Mouse (Mus musculus): ENCODE results near the gene Meaf6.
A peak's percentile ranks its signal among the peaks of the same experiment; 100 is the strongest.

The Meaf6 gene

GRCm38 (mm10) chr4:125116090-125116861 lies 31.3 kb downstream of the Meaf6 start:
- DNase-seq (ENCODE audit: low spot score): peak; percentile 75

- DNase-seq (ENCODE audit: low spot score): peak; percentile 38
Observed at GRCm38 (mm10) chr4:125116929-125117328, 32.0 kb downstream of the Meaf6 start.

GRCm38 (mm10) chr4:125117902-125118320 lies 33.0 kb downstream of the Meaf6 start:
- DNase-seq (ENCODE audit: low spot score): no peak

GRCm38 (mm10) chr4:125119070-125119469 lies 34.1 kb downstream of the Meaf6 start:
- DNase-seq (ENCODE audit: low spot score): no peak

DNA sequence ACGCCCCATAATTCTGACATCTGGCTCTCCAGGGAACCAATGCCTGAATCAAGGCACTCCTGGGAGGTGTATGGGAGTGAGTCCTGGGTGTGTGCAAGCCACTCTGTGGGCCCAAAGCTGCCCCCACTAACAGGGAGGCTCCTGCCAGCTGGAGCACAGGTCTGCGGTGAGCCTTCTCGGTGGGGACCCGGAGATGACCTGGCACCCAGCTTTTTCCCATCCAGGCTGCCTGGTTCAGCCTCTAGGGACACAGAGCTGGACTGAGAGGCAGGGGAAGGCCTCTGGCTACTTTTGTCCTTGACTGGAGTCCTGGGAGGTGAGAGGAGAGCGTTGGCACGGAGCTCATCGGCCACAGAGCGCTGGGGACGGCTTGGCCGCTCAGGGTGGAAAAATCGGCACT lies 34.8 kb downstream of the Meaf6 start:
- no peak for DNase-seq (ENCODE audit: low spot score)

DNA sequence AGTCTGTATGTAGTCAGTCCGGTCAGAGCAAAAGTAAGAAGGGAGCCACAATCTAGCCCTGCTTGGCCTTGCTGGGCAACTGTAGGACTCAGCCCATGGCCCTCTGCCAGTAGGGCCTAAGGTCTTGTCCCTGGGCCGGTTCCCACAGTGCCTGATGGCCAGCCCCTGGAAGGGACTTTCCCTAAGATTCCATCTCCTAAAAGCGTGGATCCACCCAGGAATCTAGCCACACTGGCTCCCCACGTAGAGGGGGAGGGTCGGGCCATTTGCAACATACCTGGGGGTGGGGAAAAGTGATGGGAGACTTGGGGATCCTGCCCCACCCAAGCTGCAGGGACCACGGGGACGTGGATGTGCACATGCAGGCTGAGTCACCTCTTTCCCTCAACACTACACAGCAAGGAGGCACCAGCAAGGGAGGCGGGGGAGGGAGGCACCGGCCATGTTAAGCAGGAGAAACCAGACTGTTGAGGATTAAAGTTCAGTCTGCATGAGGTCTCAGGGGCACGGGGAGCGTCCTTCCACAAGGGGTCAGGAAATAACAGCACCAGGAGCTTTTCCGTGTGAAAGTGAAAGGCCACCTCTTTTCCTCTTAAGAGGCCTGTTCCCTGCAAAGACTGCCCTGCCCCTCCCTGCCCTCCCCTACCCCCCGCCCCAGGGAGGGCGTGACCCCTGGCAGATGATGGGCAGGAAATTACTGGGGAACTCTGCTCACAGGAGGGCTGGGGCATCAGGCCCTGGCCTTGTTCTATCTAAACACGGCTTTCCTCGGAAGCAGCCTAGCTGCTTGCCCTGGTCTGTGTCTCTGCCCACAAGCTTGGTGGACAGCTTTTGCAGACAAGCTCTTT lies 37.7 kb downstream of the Meaf6 start:
- DNase-seq (ENCODE audit: low spot score): peak; percentile 79

GRCm38 (mm10) chr4:125123279-125123671 lies 38.3 kb downstream of the Meaf6 start:
- DNase-seq (ENCODE audit: low spot score): no peak

GRCm38 (mm10) chr4:125124424-125125209 lies 39.7 kb downstream of the Meaf6 start:
- peak; percentile 45 for DNase-seq (ENCODE audit: low spot score)

- peak; percentile 41 for DNase-seq (ENCODE audit: low spot score)
Observed at GRCm38 (mm10) chr4:125125361-125125921, 40.5 kb downstream of the Meaf6 start.

DNA sequence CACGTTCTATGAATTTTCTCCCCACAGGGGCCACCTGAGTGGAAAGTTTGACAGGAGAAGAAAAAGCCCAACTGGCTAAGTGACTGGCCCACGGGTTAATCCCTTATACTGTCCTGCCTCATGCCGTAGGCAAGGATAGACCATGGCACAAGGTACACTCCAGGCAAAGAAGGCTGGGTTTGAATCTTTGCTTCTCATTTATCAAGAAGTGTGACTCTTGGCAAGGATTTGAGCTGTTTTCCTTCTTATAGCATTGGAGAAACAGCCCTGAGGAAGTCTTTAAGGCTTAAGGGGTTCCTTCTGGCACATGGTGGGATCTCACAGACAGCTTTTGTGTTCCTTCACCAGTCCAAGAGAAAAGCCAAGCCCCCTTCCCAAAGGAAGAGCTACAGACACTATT lies 41.3 kb downstream of the Meaf6 start:
- DNase-seq (ENCODE audit: low spot score): no peak

GRCm38 (mm10) chr4:125126761-125127160 lies 41.8 kb downstream of the Meaf6 start:
- no peak for DNase-seq (ENCODE audit: low spot score)

DNA sequence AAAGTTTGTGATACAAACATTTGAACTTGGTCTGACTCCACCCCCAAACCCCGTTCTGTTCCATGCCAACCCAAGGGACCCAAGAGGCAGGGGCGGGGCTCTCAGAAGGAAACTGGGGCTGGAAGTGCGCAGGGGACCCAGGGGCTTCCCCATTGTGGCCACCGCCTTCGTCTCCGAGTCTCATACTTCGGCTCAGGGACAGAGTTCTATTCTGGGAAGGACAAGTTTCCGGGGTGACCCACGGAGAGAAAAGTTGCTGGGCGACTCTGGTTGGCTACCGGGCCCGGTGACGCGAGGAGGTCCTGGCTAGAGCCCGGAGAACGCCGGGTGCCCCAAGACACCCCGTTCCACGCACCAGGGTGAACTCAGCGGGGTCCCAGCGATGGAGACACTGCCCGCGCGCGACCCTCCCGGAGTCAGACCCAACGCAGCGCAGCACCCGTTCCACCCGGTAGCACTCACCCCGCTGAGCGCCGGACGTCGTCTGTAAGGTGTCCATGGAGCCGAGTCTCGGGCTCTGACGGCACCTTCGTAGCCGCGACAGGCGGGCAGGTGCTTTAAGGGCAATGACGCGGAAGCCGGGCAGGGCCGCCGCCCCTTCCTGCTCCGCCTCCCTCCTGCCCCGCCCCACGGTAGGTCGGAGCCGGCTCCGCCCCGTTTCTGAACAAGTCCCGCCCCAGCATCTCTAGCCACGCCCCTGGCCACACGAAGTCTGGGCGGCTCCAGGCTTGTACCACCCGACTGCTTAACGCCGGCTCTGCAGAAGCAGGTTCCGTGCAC lies 42.6 kb downstream of the Meaf6 start, which contains the start of gene Zc3h12a:
Gene Zc3h12a, minus strand, starts transcription at position 536 of the 780 bp plus-strand sequence.
- DNase-seq (ENCODE audit: low spot score): peak; percentile 94

GRCm38 (mm10) chr4:125131493-125131892 lies 46.6 kb downstream of the Meaf6 start:
- peak; percentile 52 for DNase-seq (ENCODE audit: low spot score)

GRCm38 (mm10) chr4:125132394-125132793 lies 47.5 kb downstream of the Meaf6 start:
- peak; percentile 72 for DNase-seq (ENCODE audit: low spot score)

GRCm38 (mm10) chr4:125134192-125134591 lies 49.3 kb downstream of the Meaf6 start:
- DNase-seq (ENCODE audit: low spot score): no peak

GRCm38 (mm10) chr4:125134631-125135030 lies 49.7 kb downstream of the Meaf6 start:
- no peak for DNase-seq (ENCODE audit: low spot score)

DNA sequence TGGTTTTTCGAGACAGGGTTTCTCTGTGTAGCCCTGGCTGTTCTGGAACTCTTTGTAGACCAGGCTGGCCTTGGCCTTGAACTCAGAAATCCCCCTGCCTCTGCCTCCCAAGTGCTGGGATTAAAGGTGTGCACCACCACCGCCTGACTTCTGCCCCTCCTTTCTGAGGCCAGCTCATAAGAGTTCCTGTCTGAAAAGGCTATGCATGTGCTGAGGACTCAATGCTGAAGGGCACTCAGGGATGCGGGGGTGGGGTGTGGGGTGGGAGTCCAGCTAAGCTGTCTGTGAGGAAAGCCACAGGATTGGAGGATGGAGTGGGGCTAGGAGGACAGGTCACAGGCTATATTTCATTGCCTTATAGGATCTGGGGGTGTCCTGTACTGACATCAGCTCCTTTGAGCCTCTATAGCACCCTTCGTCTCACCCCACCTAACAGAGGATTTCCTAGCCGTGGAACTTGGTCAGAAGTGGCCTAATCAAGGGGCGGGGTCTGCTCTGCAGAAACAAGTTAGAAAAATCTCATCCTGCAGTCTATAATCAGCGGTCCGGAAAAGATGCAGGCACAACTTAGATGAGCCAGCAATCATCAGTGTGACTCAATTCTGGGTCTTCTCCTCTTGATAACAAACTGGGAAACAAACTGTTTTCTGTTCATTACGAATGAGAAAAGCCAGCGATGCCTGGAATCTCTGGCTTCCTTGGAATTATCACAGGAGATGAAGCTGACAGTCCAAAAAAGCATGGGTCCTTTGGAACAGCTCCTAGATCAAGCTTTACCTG lies 50.3 kb downstream of the Meaf6 start:
- no peak for DNase-seq (ENCODE audit: low spot score)

DNA sequence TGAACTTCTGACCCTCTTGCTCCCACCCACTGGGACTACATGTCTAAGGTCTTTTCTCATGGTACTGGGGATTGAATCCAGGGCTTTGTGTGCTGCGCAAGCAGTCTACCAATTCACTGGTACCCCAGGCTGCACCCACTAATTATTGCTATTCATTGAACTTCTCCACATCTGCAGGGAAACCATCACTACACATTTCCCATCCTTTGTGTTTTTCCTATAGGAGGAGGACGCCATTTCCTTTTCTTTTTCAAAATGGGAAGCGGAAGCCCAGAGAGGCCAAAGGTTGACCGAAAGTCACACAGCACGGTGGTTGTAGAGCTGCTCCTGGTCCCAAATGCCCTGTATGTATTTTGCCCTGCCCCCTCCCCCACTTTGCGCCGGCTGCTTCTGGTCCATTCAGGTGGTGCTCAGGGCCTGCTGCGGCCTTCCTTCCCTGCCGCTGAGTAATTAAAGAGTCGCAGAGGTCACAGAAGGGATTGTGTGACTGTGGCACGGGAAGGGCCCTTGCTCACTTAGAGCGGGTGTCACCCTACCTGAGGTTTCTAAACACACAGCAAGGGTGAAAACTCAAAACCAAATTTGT lies 51.5 kb downstream of the Meaf6 start:
- no peak for DNase-seq (ENCODE audit: low spot score)

- no peak for DNase-seq (ENCODE audit: low spot score)
Observed at GRCm38 (mm10) chr4:125138321-125138720, 53.4 kb downstream of the Meaf6 start.

DNA sequence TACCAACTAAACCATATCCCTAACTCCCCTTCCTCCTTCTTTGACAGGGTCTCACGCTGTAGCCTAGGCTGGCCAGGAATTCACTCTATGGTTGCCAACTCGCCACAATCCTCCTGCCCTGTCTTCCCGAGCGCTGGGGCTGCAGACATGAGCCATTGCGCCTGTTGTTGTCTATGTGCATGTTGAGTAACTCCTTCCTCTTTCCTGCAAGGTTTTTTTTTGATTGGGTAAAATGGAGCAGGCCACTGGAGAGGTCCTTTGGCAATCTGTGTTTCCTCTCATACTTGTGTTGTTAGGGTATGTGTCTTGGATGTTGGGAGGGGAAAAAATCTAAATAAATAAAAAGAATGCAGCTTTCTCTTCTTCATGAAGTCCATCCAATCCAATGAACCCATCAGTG lies 59.3 kb downstream of the Meaf6 start:
- no peak for DNase-seq (ENCODE audit: low spot score)
